Mouse (Mus musculus) heart, postnatal 0 days (tissue): ENCODE results near the gene 4933405L10Rik. TPM values are rescaled to one million over a fixed set of nuclear protein-coding genes. Genes with fewer than 3 reads are reported as not detected.

Experiments
- ATAC-seq: fragments of 200-750 bp; cut with Nextera tagmentation; 2 replicates; pipeline ENCODE4 v1.8.0; 2017; ENCODE audit warnings: low read depth, moderate number of reproducible peaks, moderate library complexity; ENCODE audit not compliant: insufficient read depth
- DNase-seq: peaks from one replicate; pipeline ENCODE4 v3.0.0-alpha.2; 2016; ENCODE audit warnings: low spot score
- H3K27ac ChIP-seq: fragments of 300-500 bp; sonication (generic); 2 replicates; pipeline ENCODE4 v1.5.1; 2014; ENCODE audit warnings: low read depth, mild to moderate bottlenecking
- H3K27me3 ChIP-seq: fragments of 300-500 bp; sonication (generic); 2 replicates; pipeline ENCODE4 v1.6.1; 2014; ENCODE audit warnings: low read length, mixed read lengths; ENCODE audit not compliant: control insufficient read depth, insufficient read depth
- H3K36me3 ChIP-seq: fragments of 300-500 bp; sonication (generic); replicated peaks from 2 replicates; pipeline ENCODE4 v1.6.1; 2014; ENCODE audit warnings: low read length, mixed read lengths; ENCODE audit not compliant: control insufficient read depth, insufficient read depth
- H3K4me1 ChIP-seq: fragments of 300-500 bp; sonication (generic); 2 replicates; pipeline ENCODE4 v1.6.1; 2014; ENCODE audit warnings: antibody characterized with exemption; ENCODE audit not compliant: control insufficient read depth, insufficient read depth
- H3K4me2 ChIP-seq: fragments of 300-500 bp; sonication (generic); 2 replicates; pipeline ENCODE4 v1.6.1; 2014; ENCODE audit warnings: low read depth, mild to moderate bottlenecking, low read length, moderate library complexity
- H3K4me3 ChIP-seq: fragments of 300-500 bp; sonication (generic); 2 replicates; pipeline ENCODE4 v1.5.1; 2014; ENCODE audit warnings: low read depth, low read length
- H3K9ac ChIP-seq: fragments of 300-500 bp; sonication (generic); replicated peaks from 2 replicates; pipeline ENCODE4 v1.6.1; 2014; ENCODE audit warnings: low read depth, low read length, mixed read lengths
- H3K9me3 ChIP-seq: fragments of 300-500 bp; sonication (generic); replicated peaks from 2 replicates; pipeline ENCODE4 v1.6.1; 2016; ENCODE audit warnings: low read length; ENCODE audit not compliant: control insufficient read depth
- CTCF ChIP-seq: IDR thresholded peaks from 2 replicates; pipeline ENCODE4 v1.5.1; 2016; ENCODE audit warnings: antibody characterized with exemption, control low read depth, low read depth
- EP300 ChIP-seq: IDR thresholded peaks from 2 replicates; pipeline ENCODE4 v1.6.1; 2016; ENCODE audit warnings: antibody characterized with exemption, low read depth
- WGBS: fragments of 180-500 bp; shearing (Covaris S2); extraction: QIAGEN DNeasy Blood & Tissue Kit; methylation state at CpG from one replicate; pipeline ENCODE4 v1.1.7; 2014; 5-methylcytosine and 5-hydroxymethylcytosine counted together
- polyA plus RNA-seq: library from polyadenylated mRNA; unstranded; fragments of >200 nt; fragmentation: Nextera tagmentation; extraction: Ambion mirVana; gene quantifications from 2 replicates; pipeline ENCODE4 v1.2.1, GENCODE M21; 2015
- total RNA-seq: library from RNA; depleted of rRNA; stranded (reverse); fragments of >200 nt; gene quantifications from 2 replicates; pipeline ENCODE4 v1.2.3, GENCODE M21; 2014; ENCODE audit warnings: low replicate concordance

The 4933405L10Rik gene
- total and polyA plus RNA-seq, 2 experiments from 2014 or later, result not detected

DNA sequence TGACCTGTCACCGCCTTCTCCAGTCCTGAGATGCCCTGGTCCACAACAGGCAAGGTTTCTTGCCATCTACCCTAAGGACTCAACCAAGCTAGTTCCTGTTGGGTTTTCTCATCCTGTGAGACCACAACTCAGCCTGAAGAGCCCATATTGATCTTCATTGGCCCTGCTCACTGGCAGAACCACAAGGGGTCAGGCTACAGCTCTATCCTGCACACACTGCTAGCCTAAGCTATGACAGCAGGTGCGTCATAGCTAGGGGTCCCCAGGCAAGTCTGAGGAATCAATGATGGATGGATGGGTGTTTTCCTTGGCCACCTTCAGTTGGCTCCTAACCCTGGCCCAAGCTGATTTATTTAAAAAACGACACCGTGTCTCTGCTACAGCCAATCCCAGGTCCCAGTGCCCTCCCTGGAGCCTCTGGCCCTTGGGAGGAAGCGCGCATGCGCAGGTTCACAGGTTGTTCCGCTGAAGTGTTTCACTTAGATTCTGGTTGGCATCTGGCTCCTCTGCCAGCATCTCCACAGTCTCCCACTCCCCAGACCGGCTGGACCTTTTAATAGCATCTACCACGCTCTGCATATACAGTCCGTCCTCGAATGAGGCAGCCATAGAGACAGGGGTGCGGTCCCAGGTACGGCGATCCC, 9.0 kb downstream of the 4933405L10Rik start:
- H3K27me3 ChIP-seq, result no peaks in the 10 kb centered on the region
- 89% methylated on average over 15 of the region's 15 CpGs for WGBS
- H3K27ac ChIP-seq, result no peak overlapping the region

DNA sequence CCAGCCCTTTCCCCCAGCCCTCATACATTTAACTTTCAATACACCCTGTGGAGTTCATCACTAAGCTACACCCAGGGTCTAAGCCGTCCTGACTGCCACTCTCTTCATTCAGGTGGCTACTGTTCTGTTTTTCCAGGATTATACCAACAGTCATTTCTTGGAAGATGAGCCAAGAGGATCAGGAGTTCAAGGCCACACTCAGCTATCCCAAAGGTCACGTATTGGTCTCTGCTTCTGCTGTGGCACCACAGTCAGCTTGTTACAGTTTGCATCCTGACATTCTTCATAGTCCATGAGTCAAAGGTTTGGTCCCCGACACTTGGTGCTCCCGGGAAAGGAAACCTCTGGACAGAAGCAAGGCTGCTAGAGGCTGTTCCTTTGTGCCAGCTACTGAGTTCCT, 12.2 kb downstream of the 4933405L10Rik start:
- TF ChIP-seq EP300 (no peak), CTCF (no peak)
- Histone ChIP-seq H3K9me3 (no peaks in the 10 kb centered on the region), H3K4me1 (no peaks in the 10 kb centered on the region), H3K4me3 (no peak overlapping the region), H3K27me3 (no peaks in the 10 kb centered on the region), H3K4me2 (no peak overlapping the region), H3K27ac (no peak overlapping the region), H3K9ac (no peak overlapping the region), H3K36me3 (peaks cover 14% of the 10 kb centered on the region; the same call in 1 of the 2 replicates)
- no peak for ATAC-seq
- WGBS, result 76% methylated on average over 4 of the region's 4 CpGs
- no peak for DNase-seq

More for the DNA sequence above, 9.0 kb downstream of the 4933405L10Rik start:
- H3K9me3 ChIP-seq, result no peaks in the 10 kb centered on the region
- 0 out of 2 replicates have a peak, but pooled peaks have one; percentile 3 for TF ChIP-seq CTCF
- TF ChIP-seq EP300, result no peak
- DNase-seq (no peak), ATAC-seq (no peak)
- H3K4me1 ChIP-seq, result no peaks in the 10 kb centered on the region
- no peak overlapping the region for H3K4me3 ChIP-seq
- peaks cover 6% of the 10 kb centered on the region; the same call in 1 of the 2 replicates for H3K36me3 ChIP-seq
- H3K9ac ChIP-seq, result no peak overlapping the region
- H3K4me2 ChIP-seq, result no peak overlapping the region

DNA sequence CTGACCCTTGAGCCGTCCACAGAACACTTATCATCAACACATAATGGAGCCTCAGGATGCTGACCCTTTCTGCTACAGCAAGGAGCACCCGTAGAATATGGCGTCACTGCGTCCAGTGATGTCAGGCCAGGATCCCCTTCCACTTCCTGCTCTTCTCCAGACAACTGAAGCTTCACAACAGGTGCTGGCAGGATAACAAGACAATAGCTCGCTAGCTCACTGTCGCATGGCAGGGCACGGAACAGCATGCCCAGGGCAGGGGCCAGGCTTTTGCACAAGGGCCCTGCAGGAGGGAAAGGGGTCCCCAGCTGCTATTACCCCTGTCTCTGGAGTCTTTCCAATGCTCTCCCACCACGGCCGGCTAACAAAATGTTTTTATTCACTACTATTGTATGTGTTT, 15.4 kb downstream of the 4933405L10Rik start:
- Histone ChIP-seq H3K4me1 (no peaks in the 10 kb centered on the region), H3K27ac (no peak overlapping the region), H3K4me3 (no peak overlapping the region), H3K36me3 (0 out of 2 replicates have a peak, but pooled peaks cover 10% of the 10 kb centered on the region), H3K27me3 (no peaks in the 10 kb centered on the region), H3K4me2 (no peak overlapping the region), H3K9me3 (no peaks in the 10 kb centered on the region), H3K9ac (no peak overlapping the region)
- ATAC-seq, result no peak
- no peak for TF ChIP-seq CTCF
- no peak for TF ChIP-seq EP300
- DNase-seq, result no peak
- WGBS, result 89% methylated on average over 9 of the region's 9 CpGs

DNA sequence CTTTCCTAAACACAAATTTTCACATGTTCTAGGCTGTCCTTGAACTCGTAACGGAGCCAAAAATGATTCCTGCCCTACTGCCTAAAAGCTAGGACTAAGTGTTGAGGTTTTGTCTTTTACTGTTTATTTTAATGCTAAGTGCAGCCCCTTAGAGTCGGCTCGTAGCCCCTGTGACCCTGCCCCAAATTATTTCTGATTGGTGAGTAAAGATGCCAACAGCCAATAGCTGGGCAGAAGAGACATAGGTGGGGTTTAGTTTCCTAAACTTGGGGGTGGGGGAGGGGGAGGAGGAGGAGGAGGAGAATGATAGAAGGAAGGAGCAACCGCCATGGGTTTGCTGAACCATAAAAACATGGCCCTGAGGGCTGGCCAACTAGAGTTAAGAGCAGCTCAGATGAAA, 18.3 kb downstream of the 4933405L10Rik start:
- ATAC-seq (no peak), DNase-seq (no peak)
- WGBS, result 76% methylated on average over 5 of the region's 5 CpGs
- Histone ChIP-seq H3K4me2 (no peak overlapping the region), H3K9me3 (no peaks in the 10 kb centered on the region), H3K36me3 (0 out of 2 replicates have a peak, but pooled peaks cover 12% of the 10 kb centered on the region), H3K27me3 (no peaks in the 10 kb centered on the region), H3K27ac (no peak overlapping the region), H3K4me3 (no peak overlapping the region), H3K4me1 (no peaks in the 10 kb centered on the region), H3K9ac (no peak overlapping the region)
- TF ChIP-seq CTCF (no peak), EP300 (no peak)

DNA sequence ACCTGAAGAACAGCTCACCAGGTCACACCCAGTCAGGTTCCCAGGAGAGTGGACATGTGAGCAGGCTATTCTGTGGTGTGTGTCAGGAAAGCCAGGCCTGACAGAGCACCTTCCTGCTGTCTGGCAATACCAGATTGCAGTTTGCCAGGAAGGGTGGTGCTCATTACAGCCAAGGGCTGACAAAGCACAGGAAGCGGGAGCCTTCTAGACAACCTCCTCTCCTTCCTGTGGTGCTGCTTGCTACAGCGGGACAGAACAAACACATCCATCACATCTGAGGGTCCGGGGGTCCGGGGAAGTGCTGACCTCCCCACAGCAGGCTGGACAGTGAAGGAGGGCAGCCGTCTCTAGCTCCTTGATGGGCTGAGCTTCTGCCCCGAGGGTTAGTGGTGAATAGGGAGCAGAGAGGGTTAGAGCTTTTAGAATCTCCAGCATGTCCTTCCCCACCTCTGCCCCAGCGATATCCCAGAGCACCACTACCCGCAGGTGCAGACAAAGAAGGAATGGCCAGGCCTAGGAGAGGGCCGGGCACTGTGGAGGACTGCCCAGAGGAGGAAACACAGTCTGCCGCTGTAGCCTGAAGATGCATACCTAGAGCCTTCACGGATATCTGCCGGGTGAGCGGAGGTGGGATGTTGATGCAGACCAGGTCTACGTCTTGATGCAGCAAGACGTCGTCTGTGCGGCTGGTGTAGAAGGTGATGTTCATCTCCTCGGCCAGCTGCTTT, 20.1 kb downstream of the 4933405L10Rik start:
- H3K27ac ChIP-seq, result peak overlapping the region; percentile 86
- DNase-seq (peak; percentile 83), ATAC-seq (peak; percentile 90)
- WGBS, result 68% methylated on average over 18 of the region's 18 CpGs
- H3K27me3 ChIP-seq, result no peaks in the 10 kb centered on the region
- H3K9ac ChIP-seq, result 0 out of 2 replicates have a peak overlapping the region, but pooled peaks have one; percentile 15
- H3K9me3 ChIP-seq, result no peaks in the 10 kb centered on the region
- H3K4me2 ChIP-seq, result peak overlapping the region; percentile 15; the same call in 1 of the 2 replicates
- H3K36me3 ChIP-seq, result 0 out of 2 replicates have a peak, but pooled peaks cover 12% of the 10 kb centered on the region
- H3K4me1 ChIP-seq, result no peaks in the 10 kb centered on the region
- no peak overlapping the region for H3K4me3 ChIP-seq
- TF ChIP-seq CTCF (no peak), EP300 (peak; percentile 91)
